Comparison of ENCODE assay signal across 8 mouse cellular contexts in genomic region chr17:24934926-24935325, GRCm38 (mm10). TPM values are rescaled to one million over a fixed set of nuclear protein-coding genes. Genes with fewer than 3 reads are reported as not detected.
A peak's percentile ranks its signal among the peaks of the same experiment; 100 is the strongest.
DNase-seq lines count a peak whose midpoint lies in the region; ATAC-seq and TF ChIP-seq lines count a peak whose summit lies in the region.

No protein-coding gene starts in this region.

- TF ChIP-seq POLR2A in cerebellum, adult 2 months (IDR thresholded peaks at IDR 0.05; ENCODE audit: borderline replicate concordance, insufficient read depth, low read length) = no peak
- no peak for TF ChIP-seq POLR2A in testis, adult 2 months (IDR thresholded peaks at IDR 0.05; ENCODE audit: control insufficient read depth, low read depth, low read length)
- no peak for TF ChIP-seq POLR2A in limb, embryonic 14.5 days (IDR thresholded peaks at IDR 0.05; ENCODE audit: borderline replicate concordance, extremely low read depth, insufficient read depth, insufficient read length)

- no peaks in the 10 kb centered on the region for H3K27me3 ChIP-seq in cerebellum, adult 2 months (ENCODE audit: control insufficient read depth, insufficient read depth, low read length)
- H3K27me3 ChIP-seq in testis, adult 2 months (ENCODE audit: control insufficient read depth, insufficient read depth, low read length) = no peaks in the 10 kb centered on the region
- H3K27me3 ChIP-seq in limb, embryonic 14.5 days (ENCODE audit: control insufficient read depth, insufficient read depth, low read length) = no peaks in the 10 kb centered on the region
- no peaks in the 10 kb centered on the region for H3K27me3 ChIP-seq in stomach, embryonic 16.5 days (ENCODE audit: control insufficient read depth, insufficient read depth, low read length)

- H3K9ac ChIP-seq in limb, embryonic 14.5 days (ENCODE audit: low read depth, low read length, severe bottlenecking) = peak overlapping the region; percentile 86
- H3K9ac ChIP-seq in stomach, embryonic 16.5 days (ENCODE audit: low read length) = peak overlapping the region; percentile 83; the same call in 1 of the 2 replicates

- peak overlapping the region; percentile 54 for H3K4me3 ChIP-seq in cerebellum, adult 2 months (replicated peaks; ENCODE audit: insufficient read depth, low read depth, low read length)
- peak overlapping the region; percentile 71 for H3K4me3 ChIP-seq in testis, adult 2 months (ENCODE audit: control insufficient read depth, low read depth, low read length)
- peak overlapping the region; percentile 90 for H3K4me3 ChIP-seq in limb, embryonic 14.5 days (replicated peaks; ENCODE audit: low read length)
- peak overlapping the region; percentile 97 for H3K4me3 ChIP-seq in stomach, embryonic 16.5 days (replicated peaks; ENCODE audit: low read length)

- H3K27ac ChIP-seq in cerebellum, adult 2 months (ENCODE audit: insufficient read depth, low read length) = no peak overlapping the region
- no peak overlapping the region for H3K27ac ChIP-seq in testis, adult 2 months (ENCODE audit: control insufficient read depth, insufficient read depth, low read depth, low read length)
- no peak overlapping the region for H3K27ac ChIP-seq in limb, embryonic 14.5 days (replicated peaks; ENCODE audit: low read depth, low read length)
- H3K27ac ChIP-seq in stomach, embryonic 16.5 days (ENCODE audit: low read length) = no peak overlapping the region

- H3K9me3 ChIP-seq in limb, embryonic 14.5 days (ENCODE audit: control insufficient read depth, low read length) = no peaks in the 10 kb centered on the region
- H3K9me3 ChIP-seq in stomach, embryonic 16.5 days (replicated peaks; ENCODE audit: control insufficient read depth, low read length) = no peaks in the 10 kb centered on the region

- peaks cover 11% of the 10 kb centered on the region; the same call in 1 of the 2 replicates for H3K4me1 ChIP-seq in cerebellum, adult 2 months (ENCODE audit: control insufficient read depth, insufficient read depth, low read length)
- H3K4me1 ChIP-seq in testis, adult 2 months (ENCODE audit: control insufficient read depth, insufficient read depth, low read length) = peaks cover 5% of the 10 kb centered on the region
- H3K4me1 ChIP-seq in limb, embryonic 14.5 days (ENCODE audit: control insufficient read depth, insufficient read depth, low read length) = peaks cover 13% of the 10 kb centered on the region
- peaks cover 20% of the 10 kb centered on the region for H3K4me1 ChIP-seq in stomach, embryonic 16.5 days (ENCODE audit: control insufficient read depth, insufficient read depth, low read length)

- no peak for ATAC-seq in limb, embryonic 14.5 days (ENCODE audit: low FRiP score, low read depth)
- ATAC-seq in stomach, embryonic 16.5 days (ENCODE audit: insufficient read depth, low FRiP score) = no peak

- no peak for TF ChIP-seq CTCF in cerebellum, adult 2 months (IDR thresholded peaks at IDR 0.05; ENCODE audit: borderline replicate concordance, insufficient read depth, low read depth, low read length)
- no peak for TF ChIP-seq CTCF in testis, adult 2 months (IDR thresholded peaks at IDR 0.05; ENCODE audit: control insufficient read depth, insufficient read depth, insufficient replicate concordance, low read depth, low read length)

- no peaks in the 10 kb centered on the region for H3K36me3 ChIP-seq in testis, adult 2 months (ENCODE audit: control insufficient read depth, insufficient read depth, low read length)
- peaks cover 6% of the 10 kb centered on the region; the same call in 1 of the 2 replicates for H3K36me3 ChIP-seq in limb, embryonic 14.5 days (ENCODE audit: control insufficient read depth, insufficient read depth, low read length)
- H3K36me3 ChIP-seq in stomach, embryonic 16.5 days (ENCODE audit: control insufficient read depth, insufficient read depth, low read length) = no peaks in the 10 kb centered on the region

- peak overlapping the region; percentile 54 for H3K4me2 ChIP-seq in limb, embryonic 14.5 days (replicated peaks; ENCODE audit: low read depth, low read length, severe bottlenecking)
- H3K4me2 ChIP-seq in stomach, embryonic 16.5 days (ENCODE audit: low read depth, low read length) = peak overlapping the region; percentile 86

- 50% methylated on average over 4 of the region's 4 CpGs for WGBS in cerebellum, adult 2 months
- 84% methylated on average over 4 of the region's 4 CpGs for whole genome bisulfite sequencing in limb, embryonic 14.5 days
- 59% methylated on average over 4 of the region's 4 CpGs for WGBS in stomach, embryonic 16.5 days

- no peak for DNase-seq in cerebellum, adult 2 months
- DNase-seq in cerebellum, adult 18-20 months = no peak
- no peak for DNase-seq in testis, postnatal 14 days (ENCODE audit: low spot score)
- DNase-seq in limb, embryonic 14.5 days (ENCODE audit: low spot score) = no peak
- DNase-seq in frontal cortex, postnatal 14 days (ENCODE audit: low spot score in 2 of 2) = no peak
- DNase-seq in cerebellum, postnatal 36 days = no peak

RNA-seq across cellular contexts. Expression of gene Mapk8ip3, which starts 1.9 kb away (rescaled TPM):
- polyA plus RNA-seq in cerebellum, adult 2 months (2012; rRNA removed) = 358 and 363 TPM in 2 replicates
- polyA plus RNA-seq in testis, adult 2 months (2012; rRNA removed) = 60.2 and 62.6 TPM in 2 replicates
- polyA plus RNA-seq in limb, embryonic 14.5 days (2012; rRNA removed) = 186 and 210 TPM in 2 replicates
- polyA plus RNA-seq in limb, embryonic 14.5 days (2014; fragmentation: Nextera tagmentation; extraction: Ambion mirVana) = 41.4 and 46.4 TPM in 2 replicates
- 32.8 and 33.4 TPM in 2 replicates for polyA plus RNA-seq in stomach, embryonic 16.5 days (2015; fragmentation: Nextera tagmentation; extraction: Ambion mirVana)

RNA-seq across cellular contexts. Expression of gene Jpt2, which starts 25.6 kb away (rescaled TPM):
- polyA plus RNA-seq in cerebellum, adult 2 months (2012; rRNA removed) = 10.6 and 12.3 TPM in 2 replicates
- polyA plus RNA-seq in testis, adult 2 months (2012; rRNA removed) = 5.4 and 6.5 TPM in 2 replicates
- polyA plus RNA-seq in limb, embryonic 14.5 days (2012; rRNA removed) = 85.4 and 89.6 TPM in 2 replicates
- 98.7 and 99.0 TPM in 2 replicates for polyA plus RNA-seq in limb, embryonic 14.5 days (2014; fragmentation: Nextera tagmentation; extraction: Ambion mirVana)
- polyA plus RNA-seq in stomach, embryonic 16.5 days (2015; fragmentation: Nextera tagmentation; extraction: Ambion mirVana) = 158 and 170 TPM in 2 replicates

RNA-seq across cellular contexts. Expression of gene Nme3, which starts 38.6 kb away (rescaled TPM):
- polyA plus RNA-seq in cerebellum, adult 2 months (2012; rRNA removed) = 99.0 and 109 TPM in 2 replicates
- 9.3 and 15.5 TPM in 2 replicates for polyA plus RNA-seq in testis, adult 2 months (2012; rRNA removed)
- polyA plus RNA-seq in limb, embryonic 14.5 days (2012; rRNA removed) = 30.3 and 36.5 TPM in 2 replicates
- 47.6 and 48.4 TPM in 2 replicates for polyA plus RNA-seq in limb, embryonic 14.5 days (2014; fragmentation: Nextera tagmentation; extraction: Ambion mirVana)
- polyA plus RNA-seq in stomach, embryonic 16.5 days (2015; fragmentation: Nextera tagmentation; extraction: Ambion mirVana) = 63.1 and 64.8 TPM in 2 replicates

RNA-seq across cellular contexts. Expression of gene Mrps34, which starts 40.0 kb away (rescaled TPM):
- polyA plus RNA-seq in cerebellum, adult 2 months (2012; rRNA removed) = 147 and 149 TPM in 2 replicates
- polyA plus RNA-seq in testis, adult 2 months (2012; rRNA removed) = 45.9 and 56.7 TPM in 2 replicates
- polyA plus RNA-seq in limb, embryonic 14.5 days (2012; rRNA removed) = 101 and 121 TPM in 2 replicates
- polyA plus RNA-seq in limb, embryonic 14.5 days (2014; fragmentation: Nextera tagmentation; extraction: Ambion mirVana) = 82.1 and 82.7 TPM in 2 replicates
- polyA plus RNA-seq in stomach, embryonic 16.5 days (2015; fragmentation: Nextera tagmentation; extraction: Ambion mirVana) = 91.2 and 96.2 TPM in 2 replicates

RNA-seq across cellular contexts. Expression of gene Eme2, which starts 40.0 kb away (rescaled TPM):
- polyA plus RNA-seq in cerebellum, adult 2 months (2012; rRNA removed) = 57.3 and 62.7 TPM in 2 replicates
- 28.0 and 31.2 TPM in 2 replicates for polyA plus RNA-seq in testis, adult 2 months (2012; rRNA removed)
- polyA plus RNA-seq in limb, embryonic 14.5 days (2012; rRNA removed) = 39.1 and 43.9 TPM in 2 replicates
- polyA plus RNA-seq in limb, embryonic 14.5 days (2014; fragmentation: Nextera tagmentation; extraction: Ambion mirVana) = 28.7 and 28.9 TPM in 2 replicates
- polyA plus RNA-seq in stomach, embryonic 16.5 days (2015; fragmentation: Nextera tagmentation; extraction: Ambion mirVana) = 32.3 and 33.5 TPM in 2 replicates
